Mouse (Mus musculus) neural tube, embryonic 11.5 days (tissue): ENCODE measurements at regions not wholly inside any gene's neighbourhood (a gene's known extent, or its start where the extent isn't known, plus 50 kb on each side); places are given as distances from the start of the nearest gene placed in this dataset.

Experiments used
- ATAC-seq: fragments of 200-750 bp; cut with Nextera tagmentation; 2 replicates; pipeline ENCODE4 v1.8.0; 2017; ENCODE audit warnings: moderate number of reproducible peaks, mild to moderate bottlenecking, moderate TSS enrichment, moderate library complexity; ENCODE audit not compliant: insufficient read depth, low FRiP score, low TSS enrichment
- DNase-seq: peaks from one replicate; pipeline ENCODE4 v3.0.0-alpha.2; 2015; ENCODE audit warnings: low spot score
- H3K27ac ChIP-seq: fragments of 300-500 bp; sonication (generic); 2 replicates; pipeline ENCODE4 v1.5.1; 2014; ENCODE audit warnings: low read depth, mild to moderate bottlenecking, low read length
- H3K27me3 ChIP-seq: fragments of 300-500 bp; sonication (generic); 2 replicates; pipeline ENCODE4 v1.6.1; 2014; ENCODE audit warnings: mild to moderate bottlenecking, low read length, mixed read lengths; ENCODE audit not compliant: control insufficient read depth, insufficient read depth
- H3K36me3 ChIP-seq: fragments of 300-500 bp; sonication (generic); 2 replicates; pipeline ENCODE4 v1.6.1; 2014; ENCODE audit warnings: mild to moderate bottlenecking, low read length, moderate library complexity, mixed read lengths; ENCODE audit not compliant: control insufficient read depth, insufficient read depth
- H3K4me1 ChIP-seq: fragments of 300-500 bp; sonication (generic); 2 replicates; pipeline ENCODE4 v1.6.1; 2014; ENCODE audit warnings: low read length, mixed read lengths; ENCODE audit not compliant: control insufficient read depth, insufficient read depth
- H3K4me2 ChIP-seq: fragments of 300-500 bp; sonication (generic); 2 replicates; pipeline ENCODE4 v1.6.1; 2014; ENCODE audit warnings: low read depth, mild to moderate bottlenecking, moderate library complexity
- H3K4me3 ChIP-seq: fragments of 300-500 bp; sonication (generic); 2 replicates; pipeline ENCODE4 v1.5.1; 2014; ENCODE audit warnings: low read depth, low read length
- H3K9ac ChIP-seq: fragments of 300-500 bp; sonication (generic); 2 replicates; pipeline ENCODE4 v1.6.1; 2014; ENCODE audit warnings: mild to moderate bottlenecking, low read length
- H3K9me3 ChIP-seq: fragments of 300-500 bp; sonication (generic); 2 replicates; pipeline ENCODE4 v1.6.1; 2016; ENCODE audit warnings: low read length; ENCODE audit not compliant: control insufficient read depth
- WGBS: fragments of 180-500 bp; shearing (Covaris S2); extraction: QIAGEN DNeasy Blood & Tissue Kit; methylation state at CpG from one replicate; pipeline ENCODE4 v1.1.7; 2014; 5-methylcytosine and 5-hydroxymethylcytosine counted together

DNA sequence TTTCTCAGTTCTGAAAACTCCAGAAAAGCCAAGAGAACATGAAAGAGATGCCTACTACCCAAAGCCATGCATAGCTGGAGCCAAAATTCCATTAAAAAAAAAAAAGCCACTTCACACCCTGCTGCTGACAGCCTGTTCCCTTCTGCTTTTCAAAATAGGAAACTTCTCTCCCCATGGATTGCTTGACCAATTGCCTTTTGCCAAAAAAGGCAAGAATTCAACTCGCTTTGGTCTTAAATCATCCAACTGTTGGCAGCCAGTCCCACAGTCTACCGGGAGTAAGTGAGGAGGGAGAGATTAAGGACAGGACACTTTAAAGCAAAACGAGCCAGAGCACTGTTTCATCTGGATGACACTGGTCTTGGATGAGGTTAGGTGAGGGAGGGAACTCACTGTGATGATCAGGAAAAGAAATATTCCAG, 349.7 kb downstream of the Adgrl2 start:
- H3K27ac ChIP-seq = no peak overlapping the region
- H3K4me1 ChIP-seq = no peaks in the 10 kb centered on the region
- no peaks in the 10 kb centered on the region for H3K9me3 ChIP-seq
- DNase-seq (no peak), ATAC-seq (no peak)
- no peak overlapping the region for H3K4me2 ChIP-seq
- H3K27me3 ChIP-seq = no peaks in the 10 kb centered on the region
- no peak overlapping the region for H3K4me3 ChIP-seq
- no peaks in the 10 kb centered on the region for H3K36me3 ChIP-seq
- 58% methylated on average over 3 of the region's 3 CpGs for WGBS
- H3K9ac ChIP-seq = no peak overlapping the region

DNA sequence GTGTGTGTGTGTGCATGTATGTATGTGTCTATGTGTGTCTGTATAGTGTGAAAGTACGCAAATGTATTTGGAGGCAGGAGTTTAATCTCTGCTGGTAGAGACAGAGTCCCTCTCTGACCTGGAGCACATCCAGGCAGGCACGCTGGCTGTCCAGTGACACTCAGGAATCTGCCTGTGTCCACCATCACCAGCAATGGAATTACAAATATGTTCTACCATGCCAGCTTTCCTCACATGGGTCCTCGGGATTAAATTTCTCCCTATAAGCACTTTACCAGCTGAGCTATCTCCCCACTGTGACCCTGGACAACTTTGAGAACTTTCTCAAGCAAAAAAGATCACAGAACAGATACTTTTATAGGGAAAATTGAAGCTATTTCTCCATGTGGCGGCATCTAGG, 355.3 kb downstream of the Adgrl2 start:
- no peak for DNase-seq
- H3K9me3 ChIP-seq = no peaks in the 10 kb centered on the region
- H3K27ac ChIP-seq = no peak overlapping the region
- no peak overlapping the region for H3K4me3 ChIP-seq
- H3K4me2 ChIP-seq = no peak overlapping the region
- no peaks in the 10 kb centered on the region for H3K36me3 ChIP-seq
- H3K4me1 ChIP-seq = no peaks in the 10 kb centered on the region
- ATAC-seq = no peak
- no peaks in the 10 kb centered on the region for H3K27me3 ChIP-seq
- no peak overlapping the region for H3K9ac ChIP-seq
- WGBS = 73% methylated on average over 4 of the region's 4 CpGs

DNA sequence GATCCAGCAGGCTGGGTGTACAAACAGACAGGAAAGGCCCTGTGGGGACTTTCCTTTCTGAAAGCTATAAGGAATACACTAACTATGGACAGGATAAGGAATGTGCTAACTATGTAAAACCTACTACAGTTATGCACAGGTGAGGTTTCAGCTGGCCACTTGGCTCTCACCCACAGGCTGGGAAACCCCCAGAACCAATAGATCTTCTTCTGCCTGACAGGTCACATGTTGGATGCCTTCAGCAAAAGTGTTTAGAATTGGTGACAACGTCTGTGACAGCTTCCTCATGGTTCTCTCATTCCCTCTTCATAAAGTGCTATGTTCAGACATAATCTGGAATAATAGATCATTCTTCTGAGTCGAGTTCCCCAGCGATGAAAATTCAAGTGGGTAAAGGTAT, 356.0 kb downstream of the Adgrl2 start:
- no peak overlapping the region for H3K4me3 ChIP-seq
- H3K4me2 ChIP-seq = no peak overlapping the region
- no peaks in the 10 kb centered on the region for H3K9me3 ChIP-seq
- H3K27ac ChIP-seq = no peak overlapping the region
- no peaks in the 10 kb centered on the region for H3K36me3 ChIP-seq
- no peak overlapping the region for H3K9ac ChIP-seq
- no peaks in the 10 kb centered on the region for H3K27me3 ChIP-seq
- whole genome bisulfite sequencing = 64% methylated on average over 3 of the region's 3 CpGs
- DNase-seq = no peak
- ATAC-seq = no peak
- H3K4me1 ChIP-seq = no peaks in the 10 kb centered on the region

DNA sequence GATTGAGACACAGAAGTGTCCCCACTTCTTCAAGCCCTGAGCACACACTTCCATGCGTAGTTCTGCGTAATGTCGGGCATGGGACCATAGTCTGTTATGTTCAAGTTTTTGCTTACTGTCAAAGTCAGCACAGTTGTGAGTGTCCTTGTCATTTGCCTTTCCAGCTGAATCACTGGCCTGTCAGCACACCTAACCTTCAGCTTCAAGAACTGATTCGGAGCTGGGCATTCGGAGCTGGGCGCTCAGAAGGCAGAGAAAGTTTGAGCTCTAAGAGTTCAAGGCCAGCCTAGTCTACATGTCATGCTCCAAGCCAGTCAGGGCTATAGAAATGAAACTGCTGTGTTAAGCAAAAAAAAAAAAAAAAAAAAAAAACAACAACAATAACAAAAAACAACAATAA, 357.1 kb downstream of the Adgrl2 start:
- Histone ChIP-seq H3K27ac (no peak overlapping the region), H3K9ac (no peak overlapping the region), H3K4me3 (no peak overlapping the region), H3K27me3 (no peaks in the 10 kb centered on the region), H3K4me2 (no peak overlapping the region), H3K36me3 (no peaks in the 10 kb centered on the region), H3K4me1 (no peaks in the 10 kb centered on the region), H3K9me3 (no peaks in the 10 kb centered on the region)
- 89% methylated on average over 6 of the region's 6 CpGs for WGBS
- DNase-seq (no peak), ATAC-seq (no peak)

DNA sequence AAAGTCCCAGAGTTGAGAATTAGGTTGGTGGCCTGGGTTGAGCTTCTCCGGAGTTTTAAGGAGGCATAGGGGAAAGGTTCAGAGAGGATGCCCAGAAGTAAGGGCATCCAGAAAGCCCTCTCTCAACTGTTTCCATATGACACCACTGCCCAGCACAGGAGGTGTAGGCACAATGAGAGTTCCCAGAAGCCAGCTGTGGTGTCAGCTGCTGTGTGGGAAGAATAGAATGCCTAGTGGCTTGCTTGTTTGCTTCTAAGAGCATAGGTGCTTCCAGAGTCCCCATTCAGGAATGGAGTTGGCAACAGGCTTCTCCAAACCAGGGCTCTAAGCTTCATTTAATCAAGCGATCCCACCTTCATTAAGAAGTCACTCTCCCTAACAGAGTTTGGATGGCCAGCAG, 357.9 kb downstream of the Adgrl2 start:
- no peak overlapping the region for H3K4me3 ChIP-seq
- H3K27ac ChIP-seq = no peak overlapping the region
- WGBS = 76% methylated on average over 2 of the region's 2 CpGs
- no peaks in the 10 kb centered on the region for H3K9me3 ChIP-seq
- DNase-seq = no peak
- no peak overlapping the region for H3K4me2 ChIP-seq
- no peaks in the 10 kb centered on the region for H3K36me3 ChIP-seq
- H3K4me1 ChIP-seq = no peaks in the 10 kb centered on the region
- ATAC-seq = no peak
- no peak overlapping the region for H3K9ac ChIP-seq
- no peaks in the 10 kb centered on the region for H3K27me3 ChIP-seq

DNA sequence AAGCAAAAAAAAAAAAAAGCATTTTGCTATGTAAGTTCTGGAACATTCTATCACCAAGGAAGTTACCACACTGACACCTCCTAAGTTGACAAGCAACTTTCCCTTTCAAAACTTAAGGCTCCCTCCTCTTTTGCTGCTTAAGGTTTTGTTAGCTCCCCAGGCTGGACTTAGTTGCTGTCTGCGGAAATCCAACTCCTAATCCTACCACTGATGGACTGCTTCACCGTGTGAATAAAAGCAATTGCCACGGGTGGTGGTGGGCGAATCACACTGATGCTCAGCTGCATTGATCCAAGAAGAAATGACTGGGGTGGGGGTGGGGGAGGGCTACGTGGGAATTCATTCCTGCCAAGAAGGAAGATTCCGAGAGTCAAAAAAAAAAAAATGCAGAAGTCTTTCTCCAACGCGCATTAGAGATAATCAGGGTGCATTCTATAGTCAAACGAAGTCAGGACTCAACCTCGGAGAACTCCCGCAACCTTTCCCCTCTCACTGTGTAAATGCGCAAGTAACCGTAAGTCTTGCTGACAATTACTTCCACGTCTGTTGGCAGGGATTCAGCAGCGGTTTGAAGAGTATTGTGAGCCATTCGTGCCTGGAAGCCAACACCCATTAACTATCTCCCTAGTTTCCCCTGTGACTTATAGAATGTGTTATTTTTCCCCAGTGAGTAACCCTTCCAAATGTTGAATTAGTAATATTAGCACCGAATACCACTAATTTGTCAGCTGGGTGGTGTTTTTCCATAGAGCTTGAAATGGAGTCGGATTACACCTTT, 358.8 kb downstream of the Adgrl2 start:
- Histone ChIP-seq H3K36me3 (no peaks in the 10 kb centered on the region), H3K27ac (no peak overlapping the region), H3K9ac (no peak overlapping the region), H3K9me3 (no peaks in the 10 kb centered on the region), H3K27me3 (no peaks in the 10 kb centered on the region), H3K4me1 (no peaks in the 10 kb centered on the region), H3K4me3 (no peak overlapping the region), H3K4me2 (no peak overlapping the region)
- 50% methylated on average over 18 of the region's 18 CpGs for WGBS
- ATAC-seq = no peak
- no peak for DNase-seq

DNA sequence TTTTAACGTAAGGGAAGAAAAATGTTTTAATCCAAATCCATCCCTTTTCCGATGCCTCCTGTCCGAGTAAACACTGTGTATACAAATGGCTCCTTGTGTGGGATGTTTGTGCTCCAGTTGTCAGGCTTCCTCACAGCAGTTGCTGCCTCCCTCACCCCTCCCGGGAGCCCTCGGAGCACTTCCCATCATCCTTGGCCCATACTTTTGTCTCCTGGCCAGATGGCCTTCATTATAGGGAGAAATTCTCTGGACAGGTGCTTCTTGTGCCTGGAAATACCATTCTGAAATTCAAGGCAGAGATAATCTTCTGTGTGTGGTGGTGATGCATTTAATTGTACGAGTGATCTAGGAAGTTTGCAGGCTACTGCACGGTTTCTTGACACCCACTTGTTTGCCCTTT, 359.5 kb downstream of the Adgrl2 start:
- WGBS = 73% methylated on average over 7 of the region's 7 CpGs
- Histone ChIP-seq H3K36me3 (no peaks in the 10 kb centered on the region), H3K27ac (no peak overlapping the region), H3K4me2 (no peak overlapping the region), H3K4me1 (no peaks in the 10 kb centered on the region), H3K9ac (no peak overlapping the region), H3K27me3 (no peaks in the 10 kb centered on the region), H3K4me3 (no peak overlapping the region), H3K9me3 (no peaks in the 10 kb centered on the region)
- no peak for DNase-seq
- no peak for ATAC-seq

DNA sequence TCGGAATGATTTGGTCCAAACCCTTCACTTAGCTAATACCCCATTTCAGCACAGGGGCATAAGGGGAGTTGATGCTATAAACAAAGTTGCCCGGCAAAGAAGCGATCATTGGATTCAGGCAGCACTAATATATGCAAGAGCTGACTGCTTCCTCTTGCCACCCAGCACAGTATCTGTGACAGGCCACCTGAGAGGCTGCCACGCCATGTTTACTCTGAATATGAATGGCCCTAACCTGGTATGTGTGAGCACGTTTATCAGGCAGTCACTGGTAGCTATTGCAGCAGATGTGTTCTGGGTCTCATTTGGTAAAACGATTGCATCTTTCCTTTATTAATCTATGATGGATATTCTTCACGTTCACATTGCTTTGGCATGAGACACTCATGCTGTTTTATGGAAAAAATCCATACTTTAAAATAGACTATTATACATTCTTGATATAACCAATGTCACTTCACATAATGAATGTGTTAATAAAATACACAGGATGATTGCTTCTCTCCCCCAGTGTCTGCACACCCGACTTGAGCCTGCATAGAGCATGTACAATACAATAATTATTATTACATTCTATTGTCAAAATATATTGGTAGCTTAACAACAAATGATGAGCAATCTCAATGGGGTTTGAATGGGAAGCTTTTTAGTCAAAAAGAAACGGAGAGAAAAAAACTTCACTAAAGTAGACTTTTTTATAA, 375.2 kb downstream of the Adgrl2 start:
- Histone ChIP-seq H3K9ac (no peak overlapping the region), H3K4me3 (no peak overlapping the region), H3K27me3 (no peaks in the 10 kb centered on the region), H3K4me2 (no peak overlapping the region), H3K36me3 (no peaks in the 10 kb centered on the region), H3K4me1 (no peaks in the 10 kb centered on the region; the same call in 1 of the 2 replicates), H3K9me3 (no peaks in the 10 kb centered on the region), H3K27ac (no peak overlapping the region)
- DNase-seq (no peak), ATAC-seq (no peak)
- WGBS = 77% methylated on average over 9 of the region's 9 CpGs

DNA sequence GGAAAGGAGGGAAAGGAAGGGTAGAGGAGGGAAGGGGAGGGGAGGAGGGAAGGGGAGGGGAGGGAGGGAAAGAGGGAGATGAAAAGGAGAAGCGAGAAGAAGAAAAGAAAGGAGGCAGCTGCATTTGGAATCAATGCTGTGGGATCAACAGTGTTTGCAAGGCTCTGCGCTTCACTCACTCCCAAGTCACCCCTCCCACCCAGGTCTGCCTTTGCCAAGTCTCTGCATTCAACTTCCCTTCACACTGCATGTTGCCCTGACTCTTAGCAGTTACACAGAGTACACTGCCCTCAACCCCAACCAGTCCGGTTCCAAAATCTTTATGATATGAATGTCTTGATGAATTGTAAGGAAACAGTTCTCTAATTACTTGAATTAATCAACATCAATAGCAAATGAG, 376.9 kb downstream of the Adgrl2 start:
- H3K27me3 ChIP-seq = no peaks in the 10 kb centered on the region
- H3K4me3 ChIP-seq = no peak overlapping the region
- 72% methylated on average over 3 of the region's 3 CpGs for WGBS
- H3K9ac ChIP-seq = no peak overlapping the region
- ATAC-seq (no peak), DNase-seq (no peak)
- H3K4me2 ChIP-seq = no peak overlapping the region
- no peak overlapping the region for H3K27ac ChIP-seq
- no peaks in the 10 kb centered on the region for H3K36me3 ChIP-seq
- H3K4me1 ChIP-seq = no peaks in the 10 kb centered on the region; the same call in 1 of the 2 replicates
- H3K9me3 ChIP-seq = no peaks in the 10 kb centered on the region
